Mouse (Mus musculus) adrenal gland, postnatal 4 days (tissue): ENCODE measurements around the gene Dctn1. TPM values are rescaled to one million over a fixed set of nuclear protein-coding genes. Genes with fewer than 3 reads are reported as not detected.

Source experiments
- DNase-seq, 2 experiments: peaks; one replicate each; pipeline ENCODE4 v3.0.0; 2021 to 2022; ENCODE audit warnings: low spot score in 2 of 2, mixed read lengths in 2 of 2
- total RNA-seq, 2 experiments: library from RNA; stranded (reverse); gene quantifications; 2 replicates each; pipeline ENCODE4 v1.2.3; 2021

The Dctn1 gene
- total RNA-seq, 2 experiments from 2014 or later: 156 to 176 TPM

DNA sequence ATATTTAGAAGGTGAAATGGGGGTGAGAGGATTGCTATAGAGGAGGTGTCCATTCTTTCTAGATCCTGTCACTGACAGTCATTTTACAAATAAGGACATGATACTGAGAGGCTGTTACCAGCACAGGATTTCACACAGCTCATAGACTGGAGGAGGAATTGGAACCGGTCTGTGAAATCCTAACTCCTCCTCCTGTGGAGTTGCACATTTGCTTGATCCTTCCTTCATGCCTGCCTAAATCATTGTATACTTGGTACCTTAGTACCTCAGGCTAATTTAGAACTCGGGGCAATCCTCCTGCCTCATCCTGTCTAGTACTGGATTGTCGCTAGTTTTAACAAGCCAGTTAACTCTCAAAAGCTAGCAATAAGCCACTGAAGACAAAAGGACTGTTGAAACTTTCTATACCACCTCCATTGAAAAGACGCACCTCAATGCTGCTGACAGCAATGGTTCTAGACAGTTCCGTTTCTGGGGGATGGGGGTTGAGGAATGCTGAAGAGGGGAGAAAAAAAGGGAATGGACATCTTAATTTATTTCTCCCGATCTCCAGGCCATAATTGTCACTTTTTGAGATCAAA is 604 bp upstream of the Dctn1 start:
- no peak for DNase-seq

DNA sequence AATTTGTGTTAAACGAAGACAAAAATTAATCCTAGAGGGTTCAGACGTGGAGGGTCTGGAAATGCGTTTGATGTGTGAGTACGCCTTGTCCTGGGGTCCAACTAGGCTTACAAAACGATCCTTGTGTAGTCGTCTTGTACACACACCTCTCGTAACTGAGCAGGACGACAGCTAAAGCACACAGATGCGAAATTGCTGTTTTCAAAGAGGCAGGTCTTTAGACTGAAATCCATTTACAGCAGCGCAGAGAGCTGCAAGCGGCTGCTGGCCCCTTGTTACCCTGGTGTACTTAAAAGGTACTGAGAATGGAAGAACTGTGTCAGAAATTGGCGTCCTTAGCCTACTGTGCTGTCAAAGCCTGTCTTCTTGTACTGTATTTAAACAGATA is 517 bp downstream of the Dctn1 start:
- DNase-seq: no peak

- no peak for DNase-seq
Measured at GRCm38 (mm10) chr6:83169872-83170271, 4.2 kb downstream of the Dctn1 start.

GRCm38 (mm10) chr6:83171063-83171462 is 5.3 kb downstream of the Dctn1 start:
- no peak for DNase-seq

- DNase-seq: no peak
Measured at GRCm38 (mm10) chr6:83172240-83172920, 6.7 kb downstream of the Dctn1 start.

GRCm38 (mm10) chr6:83175996-83176395 is 10.3 kb downstream of the Dctn1 start:
- DNase-seq: no peak

GRCm38 (mm10) chr6:83179390-83180117 is 13.8 kb downstream of the Dctn1 start:
- no peak for DNase-seq

GRCm38 (mm10) chr6:83180605-83181004 is 14.9 kb downstream of the Dctn1 start:
- DNase-seq: no peak

DNA sequence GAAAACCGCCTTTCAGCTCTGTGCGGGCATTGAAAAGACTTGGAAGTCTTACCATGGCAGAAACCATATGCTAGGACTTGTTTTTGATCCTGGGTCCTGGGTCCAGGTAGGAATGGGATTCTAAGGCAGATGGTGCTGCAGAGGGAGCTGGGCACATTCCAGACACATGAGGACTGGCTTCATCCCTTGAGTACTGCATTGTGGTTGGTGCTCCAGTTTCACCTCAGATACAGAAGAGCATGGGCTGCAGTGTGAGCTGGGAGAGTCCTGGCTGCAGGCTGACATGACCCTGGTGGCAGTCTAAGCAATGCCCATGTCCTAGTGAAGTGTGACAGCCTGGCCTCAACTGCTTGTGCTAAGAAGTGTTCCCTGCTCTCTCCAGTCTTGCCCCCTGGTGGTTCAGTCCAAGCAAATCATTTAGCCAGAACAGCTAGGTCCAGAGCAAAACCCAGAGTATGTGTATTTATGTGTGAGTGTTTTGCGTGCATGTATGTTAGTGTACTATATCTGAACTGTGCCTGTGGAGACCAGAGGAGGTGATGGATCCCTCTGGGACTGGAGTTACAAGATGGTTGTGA is 19.2 kb downstream of the Dctn1 start:
- DNase-seq: no peak

DNA sequence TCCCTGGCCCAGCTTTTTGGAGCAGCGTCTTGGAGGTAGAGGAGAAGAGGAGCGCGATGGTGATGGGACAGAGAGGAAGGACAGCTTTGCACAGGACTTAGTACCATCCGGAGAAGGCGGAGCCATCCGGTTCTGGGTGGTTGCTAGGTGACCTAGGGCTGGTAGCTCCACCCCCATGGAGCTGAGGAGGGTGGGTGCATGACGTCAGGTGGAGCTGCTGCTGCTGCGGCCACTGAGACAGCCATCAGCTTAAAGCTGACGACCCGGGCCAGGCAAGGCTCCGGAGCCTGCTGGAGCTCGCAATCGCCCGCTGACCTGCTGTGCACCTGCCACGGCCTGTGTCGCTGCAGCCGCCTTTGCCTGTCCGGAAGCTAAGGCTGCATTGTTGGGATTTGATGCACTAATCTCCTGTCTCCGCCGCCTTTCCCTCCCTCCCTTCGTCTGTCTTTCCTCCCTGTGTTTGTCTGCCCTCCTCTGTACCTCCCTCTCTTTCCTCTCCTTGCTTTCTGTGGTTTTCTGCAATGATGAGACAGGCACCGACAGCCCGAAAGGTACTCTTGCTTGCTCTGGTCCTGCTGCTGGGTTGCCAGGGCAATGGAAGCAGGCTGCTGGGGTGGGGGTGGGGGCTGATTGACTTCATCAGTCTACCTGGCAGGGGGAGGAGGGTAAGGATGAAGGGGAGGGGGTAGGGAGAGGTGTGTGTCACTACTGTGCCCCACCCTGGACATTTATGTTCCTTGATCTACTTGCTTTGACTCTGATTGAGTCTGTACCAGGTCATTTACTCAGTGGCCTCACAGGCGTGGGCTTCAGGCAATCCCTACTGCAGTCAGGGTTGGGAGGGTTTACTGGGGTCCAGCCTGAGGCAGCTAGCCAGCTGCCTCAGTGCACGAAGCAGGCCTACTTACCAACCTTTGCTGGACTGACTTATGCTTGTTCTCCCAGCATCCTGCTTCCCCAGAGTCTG is 20.5 kb downstream of the Dctn1 start:
- no peak for DNase-seq

GRCm38 (mm10) chr6:83186946-83187345 is 21.2 kb downstream of the Dctn1 start:
- DNase-seq: no peak

GRCm38 (mm10) chr6:83193571-83193970 is 27.9 kb downstream of the Dctn1 start:
- no peak for DNase-seq

- peak; percentile 51 to 60 for DNase-seq
Measured at GRCm38 (mm10) chr6:83197345-83198004, 31.8 kb downstream of the Dctn1 start.

GRCm38 (mm10) chr6:83203320-83203719 is 37.6 kb downstream of the Dctn1 start:
- no peak for DNase-seq

DNA sequence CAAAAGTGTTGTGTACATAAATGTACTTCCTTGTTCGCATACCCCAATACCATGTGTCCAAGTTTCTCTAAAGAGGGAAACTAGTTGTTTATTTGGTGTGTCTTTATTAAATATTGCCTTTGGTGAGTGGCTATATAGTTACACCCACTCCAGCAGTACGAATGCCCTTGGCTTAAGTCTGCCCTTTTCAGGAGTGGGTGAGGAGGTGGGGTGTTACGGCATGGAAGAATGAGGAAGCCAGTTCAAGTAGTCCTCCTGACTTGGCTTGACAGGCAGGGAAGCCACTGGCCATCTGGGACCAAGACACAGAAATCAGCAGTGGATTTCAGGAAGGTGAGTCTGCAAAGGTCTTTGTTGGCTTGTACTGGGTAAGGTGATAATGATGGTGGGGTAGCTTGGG is 40.1 kb downstream of the Dctn1 start:
- no peak for DNase-seq

GRCm38 (mm10) chr6:83206321-83206720 is 40.6 kb downstream of the Dctn1 start:
- no peak for DNase-seq

DNA sequence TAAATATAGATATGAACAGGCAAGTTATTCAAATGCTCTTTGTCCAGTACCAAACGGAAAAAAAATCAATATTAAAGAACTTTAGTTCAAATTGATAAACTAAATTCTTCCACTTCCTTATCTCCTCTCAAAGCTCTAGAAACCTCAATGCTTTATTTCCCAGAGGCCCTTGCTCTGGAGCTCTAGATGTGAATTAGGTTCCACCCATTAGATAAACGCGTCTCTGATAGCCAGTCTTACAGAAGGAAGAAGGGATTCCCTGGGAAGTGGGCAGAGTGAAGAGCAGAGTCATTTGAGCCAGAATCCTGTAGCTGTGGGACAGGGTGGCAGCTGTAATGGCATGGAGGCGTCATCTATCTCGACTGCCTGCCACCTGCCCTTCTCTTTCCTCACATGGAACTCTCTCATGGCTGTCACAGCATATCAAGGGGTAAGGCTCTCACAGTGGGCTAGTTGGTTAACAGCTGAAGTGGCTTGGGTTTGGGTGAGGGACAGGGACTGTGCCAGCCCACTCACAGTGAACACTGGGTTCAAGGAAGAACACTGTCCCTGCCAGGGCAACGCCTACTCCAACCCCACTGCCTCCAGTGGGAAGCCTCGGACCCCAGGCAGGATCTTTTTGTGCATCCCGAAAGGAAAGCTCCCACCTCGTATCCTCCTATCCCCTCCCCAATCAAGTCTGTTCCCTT is 41.8 kb downstream of the Dctn1 start:
- DNase-seq: no peak

DNA sequence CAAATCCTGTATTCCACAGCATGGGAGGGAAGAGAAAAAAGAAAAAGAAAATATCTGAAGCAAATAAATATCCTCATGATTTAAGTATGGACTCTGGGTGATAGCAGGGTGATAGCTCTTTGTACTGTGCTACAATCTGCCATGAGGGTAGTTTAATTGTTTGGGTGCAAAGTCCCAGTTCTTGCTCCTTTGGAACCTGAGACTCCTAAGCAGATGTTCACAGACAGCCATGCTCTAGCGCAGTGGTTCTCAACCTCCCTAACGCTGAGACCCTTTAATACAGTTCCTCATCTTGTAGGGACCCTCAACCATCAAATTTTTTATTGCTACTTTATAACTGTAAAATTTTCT is 42.3 kb downstream of the Dctn1 start:
- DNase-seq: no peak

- no peak for DNase-seq
Measured at GRCm38 (mm10) chr6:83210495-83210894, 44.8 kb downstream of the Dctn1 start.

DNA sequence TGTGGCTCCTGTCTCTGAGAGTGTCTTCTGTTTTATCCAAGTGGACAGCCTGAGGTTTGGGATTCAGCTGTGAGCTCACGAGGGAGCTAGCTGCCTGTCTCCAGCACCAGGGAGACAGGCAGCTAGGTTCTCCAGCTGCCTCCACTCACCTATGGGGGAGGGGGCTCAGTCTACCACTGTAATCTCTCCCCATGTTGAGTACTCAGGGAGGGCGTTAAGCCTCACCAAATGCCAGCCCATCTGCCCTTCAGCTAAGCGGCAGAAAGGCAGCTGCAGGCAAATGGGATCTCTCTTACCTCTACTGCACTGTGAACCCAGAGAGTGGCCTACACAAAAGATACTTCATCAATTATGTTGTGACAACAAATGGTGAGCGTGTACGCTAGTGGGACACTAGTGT is 45.8 kb downstream of the Dctn1 start:
- no peak for DNase-seq
